Mouse (Mus musculus) lung, postnatal 0 days (tissue): ENCODE measurements around the gene Tmem203.

Source experiments
- CTCF ChIP-seq: IDR thresholded peaks from 2 replicates; pipeline ENCODE4 v1.5.1; 2016; ENCODE audit warnings: antibody characterized with exemption, mild to moderate bottlenecking
- EP300 ChIP-seq: IDR thresholded peaks from 2 replicates; pipeline ENCODE4 v1.6.1; 2016; ENCODE audit warnings: antibody characterized with exemption, mild to moderate bottlenecking, control low read depth

GRCm38 (mm10) chr2:25278928-25279882 is 24.0 kb downstream of the Tmem203 start:
- TF ChIP-seq CTCF (peak; percentile 94), EP300 (no peak)
